Mouse (Mus musculus) activated CD4-positive, CD25-positive, alpha-beta regulatory T cell, adult 4 months (primary cell): ENCODE measurements around the gene Gm6509. TPM values are rescaled to one million over a fixed set of nuclear protein-coding genes. Genes with fewer than 3 reads are reported as not detected.
"Not testable (repeated sequence)": the region's sequence is repeated elsewhere in the genome, so short reads cannot be mapped to it uniquely, and the experiment has no call there.

ENCODE experiments used
- ATAC-seq: one replicate; pipeline ENCODE4 v1.8.0; 2017
- polyA plus RNA-seq, 2 experiments: library from polyadenylated mRNA; unstranded; fragments of 100-300 nt; shearing (Covaris generic); gene quantifications; one replicate each; pipeline ENCODE4 v1.2.1; 2017

Gm6509 gene
- polyA plus RNA-seq = under 1 TPM in 1 of 2 experiments, not detected in 1; 0.58 TPM

DNA sequence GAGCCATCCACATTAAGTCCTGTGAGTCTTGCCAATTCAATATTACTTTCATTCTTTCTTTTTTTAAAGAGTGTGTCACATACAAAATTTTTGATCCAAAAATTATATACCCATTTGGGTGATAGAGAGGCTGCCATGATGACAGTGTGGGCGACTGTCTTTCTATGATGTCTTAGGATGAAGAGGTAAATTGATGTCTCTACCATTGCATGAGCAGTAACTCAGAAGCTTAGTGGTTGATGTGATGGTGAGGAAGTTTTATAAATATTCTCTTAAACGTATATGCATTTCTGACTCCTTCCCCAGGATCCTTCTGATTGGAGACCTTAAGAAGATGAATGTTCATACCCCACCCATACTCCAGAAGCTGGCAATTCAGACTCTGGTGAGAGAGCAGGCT is at the start of gene Gm6509:
Gene Gm6509, plus strand, starts transcription at position 301 of the 400 bp plus-strand sequence.
- not testable (repeated sequence) for ATAC-seq

DNA sequence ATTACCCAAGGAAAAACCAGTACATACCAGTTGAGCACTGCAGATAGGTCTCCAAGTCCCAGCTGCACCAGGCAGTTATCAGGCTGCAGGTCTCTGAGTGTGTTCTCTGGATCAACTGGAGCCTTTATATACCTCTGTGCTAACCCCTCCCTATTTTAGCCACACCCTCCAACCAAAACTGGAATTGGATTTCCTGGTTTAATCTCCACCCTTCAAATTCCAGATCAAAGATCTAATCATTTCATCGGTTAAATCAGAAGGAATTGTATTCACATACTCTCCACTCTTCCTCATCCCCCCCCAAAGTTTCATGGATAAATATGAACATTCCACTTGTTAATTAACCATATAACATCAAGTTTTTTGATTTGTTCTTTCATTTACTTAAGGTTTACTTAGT is 7.5 kb upstream of the Gm6509 start, which contains the start of gene Gm3147:
Gene Gm3147, minus strand, starts transcription at position 101 of the 400 bp plus-strand sequence.
- ATAC-seq = not testable (repeated sequence)

DNA sequence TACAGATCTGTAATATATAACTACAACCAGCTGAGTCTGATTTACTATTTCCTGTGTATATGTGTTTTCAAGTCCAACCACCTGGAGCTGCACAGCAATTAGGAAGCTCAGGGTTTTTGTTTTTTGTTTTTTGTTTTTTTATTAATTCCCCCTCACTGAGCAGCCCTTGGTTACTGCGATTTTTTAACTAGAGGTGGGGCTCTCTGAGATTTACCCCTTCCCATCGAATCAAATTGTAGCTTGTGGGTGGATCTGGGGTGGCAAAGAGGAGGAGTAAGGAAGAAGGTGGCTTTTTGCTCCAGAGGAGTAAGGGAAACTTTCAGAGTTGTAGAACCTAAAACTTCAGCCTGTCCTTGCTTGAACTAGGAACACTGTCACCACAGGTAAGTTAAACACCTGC is 24.3 kb downstream of the Gm6509 start, which contains the start of gene Gm6205:
Gene Gm6205, plus strand, starts transcription at position 301 of the 400 bp plus-strand sequence.
- ATAC-seq = not testable (repeated sequence)

Other genes starting within 250 kb of the Gm6509 start
- not detected for gene Gm7682, start 178.2 kb upstream of the Gm6509 start, polyA plus RNA-seq
- 1 to 10 TPM in 1 of 2 experiments, not detected in 1; 1.3 TPM for gene Gm3139, start 97.7 kb upstream of the Gm6509 start, polyA plus RNA-seq
- not detected for gene Gm3147, start 7.6 kb upstream of the Gm6509 start, polyA plus RNA-seq
- gene Gm6205, start 24.4 kb downstream of the Gm6509 start, polyA plus RNA-seq = not detected
- gene Gm3183, start 241.5 kb downstream of the Gm6509 start, polyA plus RNA-seq = under 1 TPM in 1 of 2 experiments, not detected in 1; 0.65 TPM